Mouse (Mus musculus) kidney, postnatal 0 days (tissue): ENCODE measurements around the gene Apoh. TPM values are rescaled to one million over a fixed set of nuclear protein-coding genes. Genes with fewer than 3 reads are reported as not detected.

Source experiments
- ATAC-seq: fragments of 200-750 bp; cut with Nextera tagmentation; replicated peaks from 2 replicates; pipeline ENCODE4 v1.8.0; 2017; ENCODE audit warnings: low read depth, moderate number of reproducible peaks, moderate TSS enrichment, moderate library complexity; ENCODE audit not compliant: low FRiP score
- DNase-seq: peaks from one replicate; pipeline ENCODE4 v3.0.0-alpha.2; 2016; ENCODE audit warnings: low spot score
- H3K27ac ChIP-seq: fragments of 300-500 bp; sonication (generic); 2 replicates; pipeline ENCODE4 v1.5.1; 2014; ENCODE audit warnings: mild to moderate bottlenecking
- H3K27me3 ChIP-seq: fragments of 300-500 bp; sonication (generic); 2 replicates; pipeline ENCODE4 v1.6.1; 2014; ENCODE audit warnings: low read length, mixed read lengths; ENCODE audit not compliant: insufficient read depth
- H3K36me3 ChIP-seq: fragments of 300-500 bp; sonication (generic); 2 replicates; pipeline ENCODE4 v1.6.1; 2014; ENCODE audit warnings: low read length, mixed read lengths; ENCODE audit not compliant: insufficient read depth
- H3K4me1 ChIP-seq: fragments of 300-500 bp; sonication (generic); replicated peaks from 2 replicates; pipeline ENCODE4 v1.6.1; 2014; ENCODE audit warnings: antibody characterized with exemption, low read length, mixed read lengths; ENCODE audit not compliant: insufficient read depth
- H3K4me2 ChIP-seq: fragments of 300-500 bp; sonication (generic); 2 replicates; pipeline ENCODE4 v1.6.1; 2014; ENCODE audit warnings: mild to moderate bottlenecking, low read length, moderate library complexity, mixed read lengths
- H3K4me3 ChIP-seq: fragments of 300-500 bp; sonication (generic); replicated peaks from 2 replicates; pipeline ENCODE4 v1.5.1; 2014; ENCODE audit warnings: low read depth, low read length
- H3K9ac ChIP-seq: fragments of 300-500 bp; sonication (generic); 2 replicates; pipeline ENCODE4 v1.6.1; 2014; ENCODE audit warnings: low read depth, low read length
- H3K9me3 ChIP-seq: fragments of 300-500 bp; sonication (generic); replicated peaks from 2 replicates; pipeline ENCODE4 v1.6.1; 2016; ENCODE audit warnings: low read length, inconsistent platforms, mixed read lengths
- CTCF ChIP-seq: IDR thresholded peaks from 2 replicates; pipeline ENCODE4 v1.5.1; 2016; ENCODE audit warnings: antibody characterized with exemption, low read depth, mild to moderate bottlenecking, moderate library complexity
- WGBS: fragments of 180-500 bp; shearing (Covaris S2); extraction: QIAGEN DNeasy Blood & Tissue Kit; methylation state at CpG from one replicate; pipeline ENCODE4 v1.1.7; 2014; 5-methylcytosine and 5-hydroxymethylcytosine counted together
- polyA plus RNA-seq: library from polyadenylated mRNA; unstranded; fragments of >200 nt; fragmentation: Nextera tagmentation; extraction: Ambion mirVana; gene quantifications from 2 replicates; pipeline ENCODE4 v1.2.1, GENCODE M21; 2015

Apoh gene
- polyA plus RNA-seq, 1 experiment from 2014 or later, result 0.46 TPM

- Histone ChIP-seq H3K36me3 (no peaks in the 10 kb centered on the region), H3K9ac (no peak overlapping the region), H3K4me1 (no peaks in the 10 kb centered on the region), H3K27me3 (no peaks in the 10 kb centered on the region), H3K9me3 (no peaks in the 10 kb centered on the region), H3K27ac (no peak overlapping the region), H3K4me3 (no peak overlapping the region), H3K4me2 (no peak overlapping the region)
- TF ChIP-seq CTCF, result no peak
- 77% methylated on average over 4 of the region's 4 CpGs for WGBS
- no peak for DNase-seq
- ATAC-seq, result no peak
These were observed 35.2 kb downstream of the Apoh start for GRCm38 (mm10) chr11:108378363-108378751.

GRCm38 (mm10) chr11:108382664-108383063 lies 39.5 kb downstream of the Apoh start:
- H3K9ac ChIP-seq, result no peak overlapping the region
- ATAC-seq (no peak), DNase-seq (no peak)
- H3K36me3 ChIP-seq, result no peaks in the 10 kb centered on the region
- TF ChIP-seq CTCF, result no peak
- no peak overlapping the region for H3K4me3 ChIP-seq
- 74% methylated on average over 3 of the region's 3 CpGs for WGBS
- no peak overlapping the region for H3K27ac ChIP-seq
- no peak overlapping the region for H3K4me2 ChIP-seq
- no peaks in the 10 kb centered on the region for H3K27me3 ChIP-seq
- H3K4me1 ChIP-seq, result no peaks in the 10 kb centered on the region
- H3K9me3 ChIP-seq, result no peaks in the 10 kb centered on the region

GRCm38 (mm10) chr11:108384920-108385665 lies 41.9 kb downstream of the Apoh start:
- no peaks in the 10 kb centered on the region for H3K27me3 ChIP-seq
- H3K4me1 ChIP-seq, result no peaks in the 10 kb centered on the region
- no peak overlapping the region for H3K27ac ChIP-seq
- H3K9me3 ChIP-seq, result no peaks in the 10 kb centered on the region
- no peak overlapping the region for H3K4me3 ChIP-seq
- H3K36me3 ChIP-seq, result no peaks in the 10 kb centered on the region
- no peak overlapping the region for H3K4me2 ChIP-seq
- no peak for TF ChIP-seq CTCF
- ATAC-seq (no peak), DNase-seq (no peak)
- no peak overlapping the region for H3K9ac ChIP-seq
- 65% methylated on average over 4 of the region's 4 CpGs for WGBS

GRCm38 (mm10) chr11:108385666-108386024 lies 42.5 kb downstream of the Apoh start:
- Histone ChIP-seq H3K9me3 (no peaks in the 10 kb centered on the region), H3K36me3 (no peaks in the 10 kb centered on the region), H3K4me1 (no peaks in the 10 kb centered on the region), H3K4me3 (no peak overlapping the region), H3K27ac (no peak overlapping the region), H3K27me3 (no peaks in the 10 kb centered on the region), H3K9ac (no peak overlapping the region), H3K4me2 (no peak overlapping the region)
- no peak for TF ChIP-seq CTCF
- DNase-seq (no peak), ATAC-seq (no peak)
- 93% methylated on average over 1 of the region's 1 CpGs for WGBS

- H3K9me3 ChIP-seq, result no peaks in the 10 kb centered on the region
- H3K27ac ChIP-seq, result no peak overlapping the region
- no peaks in the 10 kb centered on the region for H3K27me3 ChIP-seq
- WGBS, result 91% methylated on average over 9 of the region's 9 CpGs
- H3K36me3 ChIP-seq, result no peaks in the 10 kb centered on the region
- DNase-seq (no peak), ATAC-seq (no peak)
- TF ChIP-seq CTCF, result no peak
- no peak overlapping the region for H3K4me2 ChIP-seq
- no peak overlapping the region for H3K9ac ChIP-seq
- H3K4me3 ChIP-seq, result no peak overlapping the region
- H3K4me1 ChIP-seq, result no peaks in the 10 kb centered on the region
These were observed 51.9 kb downstream of the Apoh start for GRCm38 (mm10) chr11:108395061-108395460.

GRCm38 (mm10) chr11:108396076-108396829 lies 53.1 kb downstream of the Apoh start:
- Histone ChIP-seq H3K4me2 (no peak overlapping the region), H3K27me3 (no peaks in the 10 kb centered on the region), H3K9ac (no peak overlapping the region), H3K9me3 (no peaks in the 10 kb centered on the region), H3K4me1 (no peaks in the 10 kb centered on the region), H3K4me3 (no peak overlapping the region), H3K27ac (no peak overlapping the region), H3K36me3 (no peaks in the 10 kb centered on the region)
- 82% methylated on average over 7 of the region's 7 CpGs for WGBS
- ATAC-seq, result no peak
- TF ChIP-seq CTCF, result no peak
- DNase-seq, result no peak
